Mouse (Mus musculus): ENCODE results near the gene Usp8.

Usp8 gene

GRCm38 (mm10) chr2:126740314-126740713 lies 33.2 kb downstream of the Usp8 start:
- no peak for DNase-seq (ENCODE audit: low spot score in 2 of 2)

GRCm38 (mm10) chr2:126743389-126743788 lies 36.3 kb downstream of the Usp8 start:
- no peak for DNase-seq (ENCODE audit: low spot score in 2 of 2)

GRCm38 (mm10) chr2:126755664-126756063 lies 48.5 kb downstream of the Usp8 start:
- DNase-seq (ENCODE audit: low spot score in 2 of 2): no peak

- DNase-seq (ENCODE audit: low spot score in 2 of 2): no peak
Observed at GRCm38 (mm10) chr2:126759351-126759750, 52.2 kb downstream of the Usp8 start.

- no peak for DNase-seq (ENCODE audit: low spot score in 2 of 2)
Observed at GRCm38 (mm10) chr2:126765867-126766582, 58.9 kb downstream of the Usp8 start.

- DNase-seq (ENCODE audit: low spot score in 2 of 2): no peak
Observed at GRCm38 (mm10) chr2:126767599-126767998, 60.5 kb downstream of the Usp8 start.

- DNase-seq (ENCODE audit: low spot score in 2 of 2): no peak
Observed at GRCm38 (mm10) chr2:126768194-126768593, 61.1 kb downstream of the Usp8 start.

- no peak for DNase-seq (ENCODE audit: low spot score in 2 of 2)
Observed at GRCm38 (mm10) chr2:126769431-126770181, 62.5 kb downstream of the Usp8 start.

- DNase-seq (ENCODE audit: low spot score in 2 of 2): no peak
Observed at GRCm38 (mm10) chr2:126772217-126772616, 65.1 kb downstream of the Usp8 start.

- no peak for DNase-seq (ENCODE audit: low spot score in 2 of 2)
Observed at GRCm38 (mm10) chr2:126775951-126776350, 68.8 kb downstream of the Usp8 start.

GRCm38 (mm10) chr2:126776416-126776815 lies 69.3 kb downstream of the Usp8 start:
- no peak for DNase-seq (ENCODE audit: low spot score in 2 of 2)

- no peak for DNase-seq (ENCODE audit: low spot score in 2 of 2)
Observed at GRCm38 (mm10) chr2:126778806-126779205, 71.7 kb downstream of the Usp8 start.

GRCm38 (mm10) chr2:126780286-126780685 lies 73.2 kb downstream of the Usp8 start:
- no peak for DNase-seq (ENCODE audit: low spot score in 2 of 2)

- no peak for DNase-seq (ENCODE audit: low spot score in 2 of 2)
Observed at GRCm38 (mm10) chr2:126781478-126781877, 74.3 kb downstream of the Usp8 start.

GRCm38 (mm10) chr2:126782433-126782832 lies 75.3 kb downstream of the Usp8 start:
- peak in 1 of 2 experiments; percentile 63 for DNase-seq (ENCODE audit: low spot score in 2 of 2)

GRCm38 (mm10) chr2:126783370-126783769 lies 76.2 kb downstream of the Usp8 start, which contains the start of gene Usp50:
TSS of gene Usp50 (minus strand) at chr2:126783470.
- no peak for DNase-seq (ENCODE audit: low spot score in 2 of 2)

- DNase-seq (ENCODE audit: low spot score in 2 of 2): no peak
Observed at GRCm38 (mm10) chr2:126787721-126788342, 80.7 kb downstream of the Usp8 start.

GRCm38 (mm10) chr2:126792611-126793010 lies 85.5 kb downstream of the Usp8 start:
- no peak for DNase-seq (ENCODE audit: low spot score in 2 of 2)

- DNase-seq (ENCODE audit: low spot score in 2 of 2): no peak
Observed at GRCm38 (mm10) chr2:126795708-126796107, 88.6 kb downstream of the Usp8 start.

GRCm38 (mm10) chr2:126798455-126798854 lies 91.3 kb downstream of the Usp8 start:
- DNase-seq (ENCODE audit: low spot score in 2 of 2): no peak

- no peak for DNase-seq (ENCODE audit: low spot score in 2 of 2)
Observed at GRCm38 (mm10) chr2:126801980-126802379, 94.9 kb downstream of the Usp8 start.

All from cerebellum, postnatal 4 days (tissue).